Mouse (Mus musculus) stomach, embryonic 16.5 days (tissue): ENCODE measurements around the gene Pabpn1l. TPM values are rescaled to one million over a fixed set of nuclear protein-coding genes. Genes with fewer than 3 reads are reported as not detected.

Experiments
- ATAC-seq: fragments of 200-750 bp; cut with Nextera tagmentation; 2 replicates; pipeline ENCODE4 v1.8.0; 2017; ENCODE audit warnings: moderate number of reproducible peaks, moderate TSS enrichment; ENCODE audit not compliant: insufficient read depth, low FRiP score
- H3K27ac ChIP-seq: fragments of 300-500 bp; sonication (generic); 2 replicates; pipeline ENCODE4 v1.5.1; 2014; ENCODE audit warnings: low read length
- H3K27me3 ChIP-seq: fragments of 300-500 bp; sonication (generic); 2 replicates; pipeline ENCODE4 v1.6.1; 2014; ENCODE audit warnings: low read length, control low read depth, mixed read lengths; ENCODE audit not compliant: control insufficient read depth, insufficient read depth
- H3K36me3 ChIP-seq: fragments of 300-500 bp; sonication (generic); 2 replicates; pipeline ENCODE4 v1.6.1; 2014; ENCODE audit warnings: low read length; ENCODE audit not compliant: control insufficient read depth, insufficient read depth
- H3K4me1 ChIP-seq: fragments of 300-500 bp; sonication (generic); 2 replicates; pipeline ENCODE4 v1.6.1; 2014; ENCODE audit warnings: low read length, control low read depth, mixed read lengths; ENCODE audit not compliant: control insufficient read depth, insufficient read depth
- H3K4me2 ChIP-seq: fragments of 300-500 bp; sonication (generic); 2 replicates; pipeline ENCODE4 v1.6.1; 2014; ENCODE audit warnings: low read depth, low read length, mixed read lengths
- H3K4me3 ChIP-seq: fragments of 300-500 bp; sonication (generic); replicated peaks from 2 replicates; pipeline ENCODE4 v1.5.1; 2014; ENCODE audit warnings: mild to moderate bottlenecking, low read length
- H3K9ac ChIP-seq: fragments of 300-500 bp; sonication (generic); 2 replicates; pipeline ENCODE4 v1.6.1; 2014; ENCODE audit warnings: low read length
- H3K9me3 ChIP-seq: fragments of 300-500 bp; sonication (generic); replicated peaks from 2 replicates; pipeline ENCODE4 v1.6.1; 2016; ENCODE audit warnings: low read length, control low read depth; ENCODE audit not compliant: control insufficient read depth
- WGBS: fragments of 180-500 bp; shearing (Covaris S2); extraction: QIAGEN DNeasy Blood & Tissue Kit; methylation state at CpG from one replicate; pipeline ENCODE4 v1.1.7; 2014; 5-methylcytosine and 5-hydroxymethylcytosine counted together
- microRNA-seq: library from miRNA; unstranded; fragments of <30 nt; microRNA quantifications from one replicate; pipeline ENCODE4, GENCODE M21; 2016
- polyA plus RNA-seq: library from polyadenylated mRNA; unstranded; fragments of >200 nt; fragmentation: Nextera tagmentation; extraction: Ambion mirVana; gene quantifications from 2 replicates; pipeline ENCODE4 v1.2.1, GENCODE M21; 2015

Gene Pabpn1l
- polyA plus RNA-seq, 1 experiment from 2014 or later, result not detected

DNA sequence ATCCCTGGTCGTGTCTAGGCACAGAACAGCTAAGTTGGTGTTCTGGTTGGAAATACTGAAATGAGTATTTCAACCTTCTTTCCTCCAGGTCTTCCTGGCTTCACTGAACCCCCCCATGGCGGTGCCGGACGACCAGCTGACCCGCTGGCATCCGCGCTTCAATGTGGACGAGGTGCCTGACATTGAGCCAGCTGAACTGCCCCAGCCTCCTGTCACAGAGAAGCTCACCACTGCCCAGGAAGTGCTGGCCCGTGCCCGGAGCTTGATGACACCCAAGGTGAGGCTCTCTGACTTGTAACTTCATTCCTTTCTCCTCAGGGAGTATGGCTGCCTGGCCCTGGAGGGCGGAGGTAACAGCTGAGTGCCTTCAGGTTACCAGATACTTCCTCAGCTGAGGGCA, 51.4 kb downstream of the Pabpn1l start:
- no peak for ATAC-seq
- Histone ChIP-seq H3K4me3 (no peak overlapping the region), H3K27me3 (no peaks in the 10 kb centered on the region), H3K27ac (no peak overlapping the region), H3K9ac (no peak overlapping the region), H3K4me2 (no peak overlapping the region), H3K4me1 (peaks cover 39% of the 10 kb centered on the region), H3K9me3 (no peaks in the 10 kb centered on the region), H3K36me3 (peaks cover 21% of the 10 kb centered on the region)
- 92% methylated on average over 11 of the region's 11 CpGs for WGBS

DNA sequence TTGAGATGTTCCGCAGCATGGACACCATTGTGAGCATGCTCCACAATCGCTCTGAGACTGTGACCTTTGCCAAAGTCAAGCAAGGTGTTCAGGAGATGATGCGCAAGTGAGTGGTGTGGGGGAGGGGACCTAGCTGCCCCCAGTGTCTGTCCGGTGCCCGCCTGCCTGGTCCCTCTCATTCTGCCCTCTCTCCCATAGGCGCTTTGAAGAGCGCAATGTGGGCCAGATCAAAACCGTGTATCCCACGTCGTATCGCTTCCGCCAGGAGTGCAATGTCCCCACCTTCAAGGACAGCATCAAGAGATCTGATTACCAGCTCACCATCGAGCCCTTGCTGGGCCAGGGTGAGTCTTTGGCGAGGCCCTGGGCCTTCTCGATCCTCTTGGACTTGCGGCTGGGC, 52.5 kb downstream of the Pabpn1l start:
- Histone ChIP-seq H3K4me3 (no peak overlapping the region), H3K27ac (no peak overlapping the region), H3K4me1 (peaks cover 28% of the 10 kb centered on the region), H3K4me2 (no peak overlapping the region), H3K27me3 (no peaks in the 10 kb centered on the region), H3K9ac (no peak overlapping the region), H3K9me3 (no peaks in the 10 kb centered on the region), H3K36me3 (peaks cover 21% of the 10 kb centered on the region)
- ATAC-seq, result no peak
- WGBS, result 94% methylated on average over 16 of the region's 16 CpGs

Small RNAs within 50 kb of the gene (microRNA-seq; reads per million reads assigned to microRNA genes)
- gene Mir6396, result not detected

Other genes starting within 250 kb of the Pabpn1l start
- gene Zc3h18, start 246.1 kb downstream of the Pabpn1l start, polyA plus RNA-seq, result 28.1 and 32.4 TPM in 2 replicates
- gene Il17c, start 200.7 kb downstream of the Pabpn1l start, polyA plus RNA-seq, result not detected in 2 replicates
- 241 and 270 TPM in 2 replicates for gene Cyba, start 189.8 kb downstream of the Pabpn1l start, polyA plus RNA-seq
- gene Mvd, start 179.3 kb downstream of the Pabpn1l start, polyA plus RNA-seq, result 40.3 and 40.7 TPM in 2 replicates
- gene Snai3, start 162.0 kb downstream of the Pabpn1l start, polyA plus RNA-seq, result 0.59 and 1.2 TPM in 2 replicates
- gene Rnf166, start 146.7 kb downstream of the Pabpn1l start, polyA plus RNA-seq, result 31.3 and 36.4 TPM in 2 replicates
- gene Ctu2, start 146.6 kb downstream of the Pabpn1l start, polyA plus RNA-seq, result 39.8 TPM in 2 replicates
- 13.5 and 18.9 TPM in 2 replicates for gene Piezo1, start 71.4 kb downstream of the Pabpn1l start, polyA plus RNA-seq
- 28.4 and 28.5 TPM in 2 replicates for gene Cdt1, start 54.7 kb downstream of the Pabpn1l start, polyA plus RNA-seq
- gene Aprt, start 45.8 kb downstream of the Pabpn1l start, polyA plus RNA-seq, result 335 and 345 TPM in 2 replicates
- 14.7 and 14.8 TPM in 2 replicates for gene Galns, start 11.3 kb downstream of the Pabpn1l start, polyA plus RNA-seq
- 41.4 and 50.6 TPM in 2 replicates for gene Trappc2l, start 11.1 kb downstream of the Pabpn1l start, polyA plus RNA-seq
- gene Cbfa2t3, start 76.4 kb upstream of the Pabpn1l start, polyA plus RNA-seq, result 3.2 and 4.1 TPM in 2 replicates
- 20.1 and 20.9 TPM in 2 replicates for gene Acsf3, start 152.7 kb upstream of the Pabpn1l start, polyA plus RNA-seq
- gene Cdh15, start 225.2 kb upstream of the Pabpn1l start, polyA plus RNA-seq, result 0.71 and 3.0 TPM in 2 replicates